Mouse (Mus musculus) adrenal gland, adult 2 months (tissue): ENCODE data around the gene Mrps18b. TPM values are rescaled to one million over a fixed set of nuclear protein-coding genes. Genes with fewer than 3 reads are reported as not detected.

Experiments used
- DNase-seq: peaks from one replicate; pipeline ENCODE4 v3.0.0; 2021
- polyA plus RNA-seq: library from polyadenylated mRNA; depleted of rRNA; stranded (reverse); fragments of >200 nt; gene quantifications from 2 replicates; pipeline ENCODE4 v1.2.3, GENCODE M21; 2012
- total RNA-seq, 2 experiments: library from RNA; stranded (reverse); gene quantifications; 2 replicates each; pipeline ENCODE4 v1.2.3; 2021

Gene Mrps18b
- total and polyA plus RNA-seq, 3 experiments = 101 to 114 (median 111) TPM

DNA sequence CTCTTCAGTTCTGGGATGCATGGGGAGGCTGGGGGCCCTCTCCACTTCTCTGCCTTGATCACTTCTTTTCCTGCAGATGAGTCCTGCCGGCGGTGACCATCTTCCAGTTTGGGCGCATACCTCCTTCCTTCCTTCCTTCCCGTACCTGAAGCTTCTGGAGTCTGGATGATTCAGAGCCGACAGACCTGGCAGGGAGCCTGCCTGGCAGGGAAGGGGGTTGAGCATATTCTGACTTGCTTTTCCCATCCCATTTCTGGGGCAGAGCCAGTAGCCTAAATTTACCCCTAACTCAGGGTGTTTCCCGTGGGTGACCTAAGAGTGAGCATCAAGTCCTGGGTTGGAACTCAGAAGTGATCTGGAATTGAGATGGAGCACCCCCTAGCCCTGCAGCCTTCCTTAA lies 41.5 kb downstream of the Mrps18b start:
- DNase-seq = peak; percentile 48

- peak; percentile 91 for DNase-seq
Measured at GRCm38 (mm10) chr17:35873774-35874519, 42.2 kb downstream of the Mrps18b start.

- no peak for DNase-seq
Measured at GRCm38 (mm10) chr17:35870884-35871696, 45.1 kb downstream of the Mrps18b start.

- DNase-seq = peak; percentile 87
Measured at GRCm38 (mm10) chr17:35870151-35870883, 45.9 kb downstream of the Mrps18b start.

- peak; percentile 68 for DNase-seq
Measured at GRCm38 (mm10) chr17:35869346-35870067, 46.7 kb downstream of the Mrps18b start.

- DNase-seq = no peak
Measured at GRCm38 (mm10) chr17:35868961-35869345, 47.2 kb downstream of the Mrps18b start.

DNA sequence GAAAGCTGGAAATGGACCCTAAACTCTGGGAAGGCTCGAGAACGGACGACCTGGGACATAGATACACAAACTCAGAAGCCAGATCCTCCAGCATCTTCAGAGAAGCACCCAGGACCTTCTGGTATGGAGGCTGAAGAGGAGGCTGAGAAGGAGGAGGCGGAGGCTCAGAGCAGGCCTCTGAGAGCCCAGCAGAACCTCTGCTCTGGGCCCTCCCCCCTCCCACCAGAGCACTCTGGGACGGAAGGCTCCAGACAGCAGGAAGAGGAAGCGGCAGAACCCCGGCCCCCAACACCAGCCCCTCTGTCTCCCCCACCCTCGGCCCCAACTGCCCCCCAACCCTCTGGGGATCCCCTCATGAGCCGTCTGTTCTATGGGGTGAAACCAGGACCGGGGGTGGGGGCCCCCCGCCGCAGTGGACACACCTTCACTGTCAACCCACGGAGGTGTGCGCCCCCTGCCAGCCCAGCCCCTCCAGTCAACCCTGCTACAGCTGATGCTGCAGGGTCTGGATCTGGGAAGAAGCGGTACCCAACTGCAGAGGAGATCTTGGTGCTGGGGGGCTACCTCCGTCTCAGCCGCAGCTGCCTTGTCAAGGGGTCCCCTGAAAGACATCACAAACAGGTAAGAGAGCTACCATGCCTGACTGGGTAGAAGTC lies 47.9 kb downstream of the Mrps18b start:
- DNase-seq = peak; percentile 57

DNA sequence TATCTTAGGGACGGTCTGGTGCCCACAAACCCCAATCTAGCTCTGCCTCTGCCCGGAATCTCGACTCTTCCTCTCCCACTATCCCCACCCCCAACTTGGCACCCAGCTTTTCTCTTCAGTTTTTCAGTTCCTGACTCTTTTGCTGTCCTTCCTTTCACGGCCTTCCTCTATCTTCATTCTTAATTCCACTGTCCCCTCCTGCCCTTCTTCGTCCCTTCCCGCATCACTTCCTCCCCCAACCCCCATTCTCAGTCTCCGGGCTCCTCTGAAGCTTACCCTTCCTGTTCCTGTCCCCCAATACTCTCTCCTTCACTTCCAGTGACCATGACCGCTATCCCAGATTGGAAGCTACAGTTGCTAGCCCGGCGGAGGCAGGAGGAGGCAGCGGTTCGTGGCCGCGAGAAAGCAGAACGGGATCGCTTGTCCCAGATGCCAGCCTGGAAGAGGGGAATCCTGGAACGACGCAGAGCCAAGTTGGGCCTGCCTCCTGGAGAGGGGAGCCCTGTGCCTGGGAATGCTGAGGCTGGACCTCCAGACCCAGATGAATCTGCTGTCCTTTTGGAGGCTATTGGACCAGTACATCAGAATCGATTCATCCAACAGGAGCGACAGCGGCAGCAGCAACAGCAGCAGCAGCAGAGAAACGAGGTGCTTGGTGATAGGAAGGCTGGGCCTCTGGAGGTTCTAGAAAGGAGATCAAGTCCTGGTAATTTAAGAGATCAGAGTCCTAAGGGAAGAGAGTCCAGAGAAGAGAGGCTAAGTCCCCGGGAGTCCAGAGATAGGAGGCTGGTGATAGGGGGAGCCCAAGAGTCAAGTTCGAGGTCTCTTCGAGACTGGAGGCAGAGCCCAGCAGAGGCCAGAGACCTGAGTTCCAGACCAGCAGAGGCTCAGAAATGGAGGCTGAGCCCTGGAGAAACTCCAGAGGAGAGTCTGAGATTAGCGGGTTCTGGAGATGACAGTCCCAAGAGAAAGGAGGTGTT lies 49.0 kb downstream of the Mrps18b start:
- DNase-seq = peak; percentile 74

GRCm38 (mm10) chr17:35866281-35866831 lies 49.8 kb downstream of the Mrps18b start:
- peak; percentile 87 for DNase-seq

GRCm38 (mm10) chr17:35865481-35866280 lies 50.5 kb downstream of the Mrps18b start, which contains the start of gene Ppp1r18:
Ppp1r18 (plus strand) TSS chr17:35865593.
- DNase-seq = peak; percentile 85

DNA sequence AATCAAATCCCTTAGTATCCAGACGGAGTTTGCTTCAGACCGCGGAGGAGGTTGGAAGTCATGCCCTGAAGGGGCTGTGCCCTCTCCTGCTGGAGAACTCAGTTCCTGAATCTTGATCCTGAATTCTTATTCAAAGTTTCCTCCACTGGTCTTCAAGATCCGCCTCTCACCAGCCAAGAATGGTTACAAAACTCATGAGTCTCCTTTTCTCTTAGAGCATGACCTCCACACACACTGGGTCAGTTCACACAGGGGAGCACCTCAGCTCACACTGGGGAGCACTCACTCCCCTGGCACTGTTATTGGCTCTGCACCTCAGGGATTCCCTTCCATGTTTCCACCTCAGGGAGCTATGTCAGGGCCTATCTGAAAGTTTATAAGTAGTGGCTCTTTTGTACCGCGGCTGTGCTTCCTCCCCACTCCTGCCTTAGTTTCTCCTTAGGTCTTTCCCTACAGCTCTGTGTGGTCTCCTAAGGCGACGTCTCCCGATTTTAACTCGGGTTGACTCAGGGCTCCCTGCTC lies 51.3 kb downstream of the Mrps18b start:
- no peak for DNase-seq

DNA sequence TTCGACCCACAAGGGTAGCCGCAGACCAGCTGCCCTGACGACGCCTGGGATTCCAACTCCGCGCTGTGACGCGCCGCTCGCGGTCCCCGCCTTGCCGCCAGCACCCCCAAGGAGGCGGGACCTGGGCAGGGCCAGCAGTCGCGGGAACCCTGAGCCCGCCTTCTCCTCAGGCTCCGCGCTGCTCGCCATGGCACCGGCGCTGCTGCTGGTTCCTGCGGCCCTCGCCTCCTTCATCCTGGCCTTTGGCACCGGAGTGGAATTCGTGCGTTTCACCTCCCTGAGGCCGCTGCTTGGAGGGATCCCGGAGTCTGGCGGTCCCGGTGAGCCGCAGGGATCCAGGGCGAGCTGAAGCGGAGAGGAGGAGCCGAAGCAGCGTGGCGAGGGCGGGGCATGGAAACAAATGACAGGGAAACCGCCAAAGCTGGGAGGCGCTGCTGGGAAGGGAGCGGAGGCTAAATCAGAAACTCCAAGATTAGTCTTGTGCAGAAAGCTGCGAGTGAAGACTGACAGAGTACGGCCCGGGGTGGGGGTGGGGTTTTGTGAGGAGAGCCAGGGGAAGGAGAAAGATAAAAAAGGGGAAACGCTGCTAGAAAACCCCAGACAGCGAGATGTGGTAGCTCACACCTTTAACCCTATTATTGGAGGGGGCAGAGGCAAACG lies 54.9 kb downstream of the Mrps18b start, which contains the start of gene Nrm:
Gene Nrm, plus strand, starts transcription at position 121 of the 660 bp plus-strand sequence.
- peak; percentile 95 for DNase-seq

- no peak for DNase-seq
Measured at GRCm38 (mm10) chr17:35860831-35861197, 55.4 kb downstream of the Mrps18b start.
